In genomic region chr13:97988796-97989195, GRCm38 (mm10) we compare ENCODE assay signal across 17 mouse cellular contexts.
"Had no signal": no experiment of that assay in that cellular context is flagged by ENCODE, and none has a peak within 500 bp of the region (broad histone marks: within the 10 kb centered on the region; RNA-seq: fewer than 3 reads in every experiment).

No protein-coding gene starts in this region.

- H3K36me3 ChIP-seq: lung, embryonic 15.5 days; midbrain, embryonic 13.5 days; midbrain, embryonic 15.5 days; neural tube, embryonic 12.5 days; stomach, embryonic 15.5 days had no signal

- ATAC-seq: lung, postnatal 0 days; midbrain, embryonic 13.5 days; midbrain, embryonic 15.5 days had no signal

- H3K4me3 ChIP-seq: lung, embryonic 15.5 days; megakaryocyte, embryonic 14.5 days; midbrain, embryonic 13.5 days; midbrain, embryonic 15.5 days; neural tube, embryonic 12.5 days; stomach, embryonic 15.5 days had no signal

- H3K27me3 ChIP-seq: lung, embryonic 15.5 days; megakaryocyte, embryonic 14.5 days; midbrain, embryonic 13.5 days; midbrain, embryonic 15.5 days; neural tube, embryonic 12.5 days; stomach, embryonic 15.5 days had no signal

- H3K4me2 ChIP-seq: lung, embryonic 15.5 days; midbrain, embryonic 11.5 days; midbrain, embryonic 13.5 days; midbrain, embryonic 15.5 days; neural tube, embryonic 12.5 days; stomach, embryonic 15.5 days had no signal

- H3K9ac ChIP-seq: lung, embryonic 15.5 days; midbrain, embryonic 13.5 days; midbrain, embryonic 15.5 days; neural tube, embryonic 12.5 days; stomach, embryonic 15.5 days had no signal

- H3K27ac ChIP-seq: lung, embryonic 15.5 days; macrophage; midbrain, embryonic 13.5 days; midbrain, embryonic 15.5 days; neural tube, embryonic 12.5 days; stomach, embryonic 15.5 days; stomach, postnatal 0 days had no signal

- H3K4me1 ChIP-seq: lung, embryonic 15.5 days; megakaryocyte, embryonic 14.5 days; midbrain, embryonic 13.5 days; midbrain, embryonic 15.5 days; neural tube, embryonic 12.5 days; stomach, embryonic 15.5 days had no signal

- H3K9me3 ChIP-seq: lung, embryonic 15.5 days; midbrain, embryonic 13.5 days; midbrain, embryonic 15.5 days; neural tube, embryonic 12.5 days; stomach, embryonic 15.5 days had no signal

- DNase-seq: lung, adult 2 months; lung, postnatal 14 days; lung, postnatal 36 days; right cerebral cortex, postnatal 14 days; thymus, adult 2 months; thymus, postnatal 25 days; thymus, postnatal 4 days had no signal
